Mouse (Mus musculus): ENCODE data around the gene Gm20532. TPM values are rescaled to one million over a fixed set of nuclear protein-coding genes. Genes with fewer than 3 reads are reported as not detected.

Gm20532 gene
- polyA plus RNA-seq, 1 experiment from 2014 or later, result not detected

DNA sequence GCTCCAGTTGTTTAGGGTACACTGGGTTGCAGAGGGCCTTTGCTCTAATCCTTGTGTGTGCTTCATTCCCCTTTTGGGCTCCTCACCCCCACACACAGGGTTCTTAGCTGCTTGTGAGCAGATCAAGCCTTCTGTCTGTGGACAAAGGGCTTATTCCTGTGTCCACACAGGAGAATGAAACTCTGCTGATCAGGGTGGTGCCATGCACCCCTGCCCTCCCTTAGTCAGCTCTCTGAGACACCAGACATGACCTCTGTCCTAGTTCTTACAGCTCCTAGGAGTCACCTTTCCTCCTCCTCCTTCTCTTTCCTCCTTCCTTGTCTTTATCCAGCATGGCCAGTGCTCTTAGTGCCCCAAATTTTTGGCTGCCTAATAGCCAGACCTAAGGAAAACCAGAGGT, 25.5 kb downstream of the Gm20532 start:
- Histone ChIP-seq H3K36me3 (no peaks in the 10 kb centered on the region), H3K4me2 (replicated peaks) (no peak overlapping the region), H3K4me3 (no peak overlapping the region), H3K9ac (no peak overlapping the region), H3K27ac (no peak overlapping the region), H3K4me1 (peaks cover 6% of the 10 kb centered on the region; the same call in 1 of the 2 replicates), H3K27me3 (0 out of 2 replicates have a peak, but pooled peaks cover 3% of the 10 kb centered on the region), H3K9me3 (no peaks in the 10 kb centered on the region)
- no peak for ATAC-seq (ENCODE audit: low FRiP score, low read depth)

DNA sequence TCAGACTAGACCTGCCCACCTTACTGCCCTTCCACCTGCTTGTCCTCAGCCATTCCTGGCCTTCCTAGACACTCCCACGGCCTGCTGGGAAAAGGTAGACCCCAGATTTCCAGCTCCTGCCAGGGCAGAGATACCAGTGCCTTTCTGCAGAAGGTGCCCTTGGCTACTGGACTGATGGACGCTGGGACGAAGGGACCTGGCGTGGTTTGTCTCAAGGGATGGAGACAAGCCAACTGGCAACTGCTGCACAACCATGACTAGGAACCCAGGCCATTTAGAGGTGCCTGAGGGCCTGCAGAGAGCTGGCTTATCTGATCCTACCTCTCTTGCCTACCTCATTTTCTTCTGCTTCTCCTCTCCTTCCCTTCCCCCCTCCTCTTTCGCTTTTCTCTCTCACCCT, 28.5 kb downstream of the Gm20532 start:
- ATAC-seq (ENCODE audit: low FRiP score, low read depth), result no peak
- no peaks in the 10 kb centered on the region for H3K27me3 ChIP-seq
- no peak overlapping the region for H3K9ac ChIP-seq
- no peaks in the 10 kb centered on the region for H3K36me3 ChIP-seq
- no peaks in the 10 kb centered on the region for H3K9me3 ChIP-seq
- H3K27ac ChIP-seq, result no peak overlapping the region
- WGBS, result 74% methylated on average over 5 of the region's 5 CpGs
- H3K4me3 ChIP-seq, result no peak overlapping the region
- H3K4me1 ChIP-seq, result no peaks in the 10 kb centered on the region
- no peak overlapping the region for H3K4me2 ChIP-seq (replicated peaks)

DNA sequence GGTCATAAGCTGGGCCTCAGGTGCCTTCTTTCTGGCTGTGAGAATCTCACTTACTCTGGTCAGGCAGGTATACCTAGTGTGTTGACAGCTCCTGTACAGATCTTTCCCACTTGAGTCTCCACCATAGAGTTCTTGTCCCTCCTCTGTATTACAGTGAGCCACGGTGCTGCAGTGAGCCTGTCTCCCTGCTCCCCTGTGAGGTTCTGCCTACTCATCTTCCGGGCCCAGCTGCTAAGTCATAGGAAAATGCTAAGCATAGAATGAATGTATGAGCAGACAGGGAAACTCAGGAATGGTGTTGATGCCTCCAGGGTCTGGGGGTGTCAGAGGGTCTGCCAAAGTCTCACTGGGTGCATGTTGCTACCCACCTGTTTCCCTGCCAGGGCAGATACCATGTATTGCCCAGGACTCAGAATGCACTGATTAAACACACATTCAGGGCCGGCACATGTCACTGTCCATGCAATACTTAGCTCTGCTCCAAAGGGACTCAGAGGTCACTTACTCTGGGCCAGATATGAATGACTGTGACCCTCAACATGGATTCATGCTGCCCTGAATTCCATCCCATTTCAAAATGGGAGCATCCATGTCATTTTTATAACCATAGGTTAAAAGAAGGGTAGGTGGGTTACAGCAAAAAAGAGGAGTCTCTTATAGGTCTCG, 29.2 kb downstream of the Gm20532 start:
- H3K4me2 ChIP-seq (replicated peaks), result no peak overlapping the region
- 83% methylated on average over 4 of the region's 4 CpGs for WGBS
- ATAC-seq (ENCODE audit: low FRiP score, low read depth), result no peak
- H3K27me3 ChIP-seq, result no peaks in the 10 kb centered on the region
- H3K4me3 ChIP-seq, result no peak overlapping the region
- H3K36me3 ChIP-seq, result no peaks in the 10 kb centered on the region
- no peaks in the 10 kb centered on the region for H3K4me1 ChIP-seq
- H3K27ac ChIP-seq, result no peak overlapping the region
- H3K9me3 ChIP-seq, result no peaks in the 10 kb centered on the region
- H3K9ac ChIP-seq, result no peak overlapping the region

DNA sequence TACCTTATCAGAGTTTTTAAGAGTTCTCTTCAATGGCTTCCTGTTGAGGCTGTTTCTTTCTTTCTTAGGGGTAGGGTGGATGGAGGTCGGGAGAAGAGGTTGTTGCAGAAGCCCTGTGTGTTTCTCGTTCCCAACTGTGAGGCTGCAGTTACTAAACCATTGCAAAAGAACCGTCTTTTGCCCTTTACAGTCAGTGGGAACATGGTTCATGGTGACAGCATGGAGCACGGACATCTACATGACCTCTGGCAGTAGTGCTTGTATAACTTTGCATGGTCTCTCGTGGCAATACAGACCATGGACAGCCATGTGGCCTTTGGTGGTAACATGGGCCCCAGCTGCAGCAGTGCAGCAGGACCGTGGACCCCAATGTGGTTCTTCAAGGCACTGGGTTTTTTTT, 30.9 kb downstream of the Gm20532 start:
- Histone ChIP-seq H3K4me2 (replicated peaks) (no peak overlapping the region), H3K9ac (no peak overlapping the region), H3K9me3 (no peaks in the 10 kb centered on the region), H3K36me3 (no peaks in the 10 kb centered on the region), H3K4me3 (no peak overlapping the region), H3K27me3 (no peaks in the 10 kb centered on the region), H3K27ac (no peak overlapping the region), H3K4me1 (no peaks in the 10 kb centered on the region)
- 75% methylated on average over 6 of the region's 6 CpGs for WGBS
- ATAC-seq (ENCODE audit: low FRiP score, low read depth), result no peak

DNA sequence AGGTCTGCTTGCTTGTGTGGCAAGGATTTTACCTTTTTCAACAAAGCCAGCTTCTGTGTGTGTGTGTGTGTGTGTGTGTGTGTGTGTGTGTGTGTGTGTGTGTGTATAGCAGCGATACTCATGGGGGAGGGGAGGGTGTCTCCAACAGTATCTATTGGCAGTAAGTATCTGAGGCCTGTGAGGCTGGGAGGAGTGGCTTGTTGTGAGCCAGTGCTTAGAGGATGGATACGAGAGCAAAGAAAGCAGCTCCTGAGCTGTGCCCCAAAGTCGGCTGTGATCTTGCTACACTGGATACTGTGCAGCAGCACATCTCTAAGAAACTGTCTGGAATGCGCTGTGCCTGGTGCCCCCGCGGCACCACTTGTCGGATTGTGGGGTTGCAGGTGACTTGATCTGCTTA, 31.5 kb downstream of the Gm20532 start:
- H3K27me3 ChIP-seq, result no peaks in the 10 kb centered on the region
- no peak overlapping the region for H3K4me3 ChIP-seq
- 56% methylated on average over 7 of the region's 7 CpGs for WGBS
- H3K9me3 ChIP-seq, result no peaks in the 10 kb centered on the region
- no peak overlapping the region for H3K27ac ChIP-seq
- H3K36me3 ChIP-seq, result no peaks in the 10 kb centered on the region
- no peak for ATAC-seq (ENCODE audit: low FRiP score, low read depth)
- H3K4me2 ChIP-seq (replicated peaks), result no peak overlapping the region
- no peaks in the 10 kb centered on the region for H3K4me1 ChIP-seq
- no peak overlapping the region for H3K9ac ChIP-seq

DNA sequence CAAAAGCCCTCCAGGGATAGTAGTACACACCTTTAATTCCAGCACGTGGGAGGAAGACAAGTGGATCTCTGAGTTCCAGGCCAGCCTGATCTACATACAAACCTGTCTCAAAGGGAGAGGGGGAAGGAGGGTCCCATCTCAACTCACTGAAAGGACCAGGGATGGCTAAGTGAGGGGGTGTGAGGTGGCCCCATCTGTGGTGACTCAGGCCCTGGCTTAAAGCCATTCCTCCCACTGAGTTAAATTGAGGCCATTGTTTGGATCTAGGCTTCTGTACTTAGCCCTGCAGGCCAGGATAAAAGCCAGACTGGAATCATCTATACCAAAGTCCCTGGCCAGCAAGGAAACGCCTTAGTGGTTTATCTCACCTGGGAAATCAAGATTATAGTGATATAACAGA, 34.8 kb downstream of the Gm20532 start:
- ATAC-seq (ENCODE audit: low FRiP score, low read depth), result no peak
- Histone ChIP-seq H3K4me2 (replicated peaks) (no peak overlapping the region), H3K9ac (no peak overlapping the region), H3K27me3 (no peaks in the 10 kb centered on the region), H3K9me3 (no peaks in the 10 kb centered on the region), H3K4me3 (no peak overlapping the region), H3K4me1 (no peaks in the 10 kb centered on the region), H3K27ac (no peak overlapping the region), H3K36me3 (no peaks in the 10 kb centered on the region)
- 41% methylated on average over 2 of the region's 2 CpGs for WGBS

DNA sequence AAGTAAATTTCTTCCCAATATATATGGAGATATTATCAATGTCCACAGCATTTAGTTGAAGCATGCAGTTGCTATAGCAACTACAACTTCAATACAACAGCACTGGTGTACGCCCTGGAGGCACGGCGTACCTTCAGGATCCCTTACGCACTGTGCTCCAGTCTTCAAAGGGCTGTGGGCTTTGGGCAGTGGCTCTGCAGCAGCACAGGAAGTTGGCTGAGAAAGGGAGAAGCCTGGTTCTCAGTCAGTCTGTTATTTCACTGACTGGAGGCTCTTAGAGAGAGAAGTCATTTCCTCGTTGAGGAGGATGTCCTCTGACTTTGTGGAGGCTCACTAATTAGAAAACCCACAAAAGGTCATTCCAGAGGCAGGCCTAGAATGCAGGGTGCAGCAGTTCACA, 36.5 kb downstream of the Gm20532 start:
- H3K27ac ChIP-seq, result no peak overlapping the region
- H3K4me2 ChIP-seq (replicated peaks), result no peak overlapping the region
- ATAC-seq (ENCODE audit: low FRiP score, low read depth), result no peak
- no peaks in the 10 kb centered on the region for H3K36me3 ChIP-seq
- WGBS, result 44% methylated on average over 5 of the region's 5 CpGs
- H3K4me1 ChIP-seq, result peaks cover 3% of the 10 kb centered on the region
- no peaks in the 10 kb centered on the region for H3K9me3 ChIP-seq
- no peaks in the 10 kb centered on the region for H3K27me3 ChIP-seq
- H3K9ac ChIP-seq, result no peak overlapping the region
- no peak overlapping the region for H3K4me3 ChIP-seq

DNA sequence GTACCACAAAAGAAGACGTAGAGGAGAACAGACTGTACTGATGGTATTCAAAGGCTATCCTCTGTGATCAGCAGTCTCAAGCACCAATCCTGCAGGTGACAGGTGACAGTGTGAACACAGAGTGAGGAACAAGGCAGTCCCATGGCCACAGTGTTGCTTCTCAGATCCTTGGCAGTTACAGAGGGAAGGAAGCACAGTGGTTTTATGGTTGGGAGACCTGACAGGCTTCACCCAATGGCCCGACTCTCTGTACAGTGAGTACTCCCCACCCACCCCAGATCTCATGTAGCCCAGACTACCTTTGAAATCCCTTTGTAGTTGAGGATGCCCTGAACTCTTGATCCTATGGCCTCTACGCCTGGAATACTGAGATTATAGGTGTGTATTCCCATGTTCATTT, 39.0 kb downstream of the Gm20532 start:
- 78% methylated on average over 3 of the region's 3 CpGs for WGBS

DNA sequence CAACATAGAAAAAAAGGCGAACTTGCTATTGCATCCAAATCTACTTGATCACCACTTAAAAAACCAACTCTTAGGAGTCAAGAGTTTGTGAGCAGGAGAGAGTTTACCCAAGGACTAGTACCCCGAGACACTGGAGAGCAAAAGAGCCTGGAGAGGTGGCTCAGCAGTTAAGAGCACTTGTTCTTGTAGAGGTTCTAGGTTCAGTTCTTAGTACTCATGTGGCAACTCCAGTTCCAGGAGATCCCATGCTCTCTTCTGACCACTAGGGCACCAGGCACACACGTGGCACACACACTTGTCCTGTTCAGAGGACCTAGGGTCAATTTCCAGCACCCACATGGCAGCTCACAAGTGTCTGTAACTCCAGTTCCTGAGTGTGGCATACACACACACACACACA, 39.6 kb downstream of the Gm20532 start:
- H3K4me1 ChIP-seq, result peaks cover 27% of the 10 kb centered on the region
- H3K9ac ChIP-seq, result no peak overlapping the region
- H3K4me2 ChIP-seq (replicated peaks), result no peak overlapping the region
- H3K27ac ChIP-seq, result no peak overlapping the region
- no peaks in the 10 kb centered on the region for H3K27me3 ChIP-seq
- no peaks in the 10 kb centered on the region for H3K9me3 ChIP-seq
- WGBS, result 69% methylated on average over 3 of the region's 3 CpGs
- no peak for ATAC-seq (ENCODE audit: low FRiP score, low read depth)
- H3K36me3 ChIP-seq, result no peaks in the 10 kb centered on the region
- no peak overlapping the region for H3K4me3 ChIP-seq

More for the DNA sequence above, 39.0 kb downstream of the Gm20532 start:
- Histone ChIP-seq H3K9ac (no peak overlapping the region), H3K4me3 (no peak overlapping the region), H3K36me3 (no peaks in the 10 kb centered on the region), H3K4me2 (replicated peaks) (no peak overlapping the region), H3K27ac (no peak overlapping the region), H3K4me1 (peaks cover 21% of the 10 kb centered on the region), H3K27me3 (no peaks in the 10 kb centered on the region), H3K9me3 (no peaks in the 10 kb centered on the region)
- no peak for ATAC-seq (ENCODE audit: low FRiP score, low read depth)

DNA sequence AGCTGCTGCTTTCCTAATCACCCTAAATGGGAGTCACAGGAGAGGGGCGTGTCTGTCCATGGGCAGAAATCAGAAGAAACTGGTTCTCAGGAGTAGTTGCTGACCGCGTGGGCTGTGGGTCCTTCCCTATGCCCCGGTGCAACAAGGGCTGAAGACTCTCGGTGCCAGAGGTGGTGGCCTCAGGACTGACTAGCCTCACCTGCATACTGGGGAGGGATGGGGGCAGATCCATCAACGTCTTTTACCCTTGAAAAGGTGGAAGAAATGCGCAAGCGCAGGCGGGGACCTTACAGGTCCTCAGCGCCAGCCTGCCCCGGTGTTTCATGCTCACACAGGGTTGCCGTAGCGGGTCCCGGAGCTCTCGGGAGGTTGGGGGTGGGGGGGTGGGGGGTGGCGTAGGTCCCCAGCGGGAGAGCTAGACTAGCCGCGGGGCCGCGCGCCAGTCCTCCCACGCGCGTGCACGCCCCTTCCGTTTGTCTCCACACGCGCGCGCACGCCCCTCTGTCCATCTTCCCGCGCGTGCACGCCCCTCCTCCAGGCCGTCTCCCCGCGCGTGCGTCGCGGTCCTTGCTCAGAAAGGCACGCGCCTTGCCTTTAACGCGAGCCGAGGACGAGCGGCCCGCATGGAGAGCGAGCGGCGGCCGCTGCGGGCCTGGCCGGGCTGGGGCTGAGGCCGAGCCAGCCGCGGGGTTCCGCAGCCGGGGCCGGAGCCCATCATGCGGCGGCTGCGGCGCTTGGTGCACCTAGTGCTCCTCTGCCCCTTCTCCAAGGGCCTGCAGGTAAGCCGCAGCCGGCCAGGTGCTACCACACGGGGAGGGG, 41.7 kb downstream of the Gm20532 start, which contains the start of gene Fam69b:
Gene Fam69b, plus strand, starts transcription at position 537 of the 819 bp plus-strand sequence.
- Histone ChIP-seq H3K9me3 (no peaks in the 10 kb centered on the region), H3K4me2 (replicated peaks) (peak within 1 kb of the TSS; percentile 94), H3K4me1 (peaks cover 38% of the 10 kb centered on the region), H3K9ac (peak within 1 kb of the TSS; percentile 95), H3K4me3 (peak within 1 kb of the TSS; percentile 80), H3K36me3 (peaks cover 7% of the 10 kb centered on the region), H3K27me3 (no peaks in the 10 kb centered on the region), H3K27ac (peak within 1 kb of the TSS; percentile 72; the same call in 1 of the 2 replicates)
- WGBS, result under 1% methylated on average over 69 of the region's 70 CpGs
- peak; percentile 72 for ATAC-seq (ENCODE audit: low FRiP score, low read depth)

DNA sequence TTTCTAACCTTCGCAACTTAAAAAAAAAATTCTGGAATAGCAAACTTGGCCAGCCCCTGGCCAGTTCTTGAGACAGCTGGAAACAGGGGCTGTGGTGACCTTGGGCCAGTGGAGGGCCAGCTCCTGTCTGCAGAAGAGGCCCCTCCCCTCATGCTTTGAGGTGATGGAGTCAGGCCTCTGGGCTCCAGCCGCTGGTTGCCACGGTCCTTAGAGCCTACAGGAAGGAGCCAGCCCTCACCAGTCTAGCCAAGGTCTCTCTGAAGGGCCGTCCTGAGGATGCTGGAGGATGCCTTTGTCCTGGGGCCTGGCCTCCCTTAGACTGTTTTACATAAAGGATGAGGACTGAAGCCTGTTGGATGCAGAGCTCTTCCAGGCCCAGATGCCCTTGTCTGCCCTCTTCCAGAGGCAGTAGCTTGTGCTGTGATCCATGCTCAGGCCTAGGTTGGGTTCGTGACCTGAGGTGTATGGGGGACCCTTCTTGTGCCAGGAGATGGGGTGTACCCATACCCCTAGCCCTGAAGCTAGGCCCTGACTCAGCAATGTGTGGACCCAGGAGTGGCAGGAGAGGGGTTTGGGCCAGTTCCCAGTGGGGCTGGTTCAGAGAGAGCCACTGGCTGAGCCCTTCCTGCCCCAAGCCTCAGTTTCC, 42.5 kb downstream of the Gm20532 start:
- WGBS, result 19% methylated on average over 5 of the region's 5 CpGs
- peak overlapping the region; percentile 80 for H3K4me3 ChIP-seq
- peak; percentile 39; the same call in 1 of the 2 replicates for ATAC-seq (ENCODE audit: low FRiP score, low read depth)
- H3K36me3 ChIP-seq, result peaks cover 14% of the 10 kb centered on the region
- H3K27ac ChIP-seq, result peak overlapping the region; percentile 72; the same call in 1 of the 2 replicates
- H3K4me2 ChIP-seq (replicated peaks), result peak overlapping the region; percentile 94
- no peaks in the 10 kb centered on the region for H3K9me3 ChIP-seq
- H3K4me1 ChIP-seq, result peaks cover 38% of the 10 kb centered on the region
- no peaks in the 10 kb centered on the region for H3K27me3 ChIP-seq
- peak overlapping the region; percentile 95 for H3K9ac ChIP-seq
